Mouse (Mus musculus) thymus, postnatal 25 days (tissue): ENCODE data around the gene Skor1.
A peak's percentile ranks its signal among the peaks of the same experiment; 100 is the strongest.

Experiments
- DNase-seq: peaks from one replicate; pipeline ENCODE4 v3.0.0; 2022

Gene Skor1

DNA sequence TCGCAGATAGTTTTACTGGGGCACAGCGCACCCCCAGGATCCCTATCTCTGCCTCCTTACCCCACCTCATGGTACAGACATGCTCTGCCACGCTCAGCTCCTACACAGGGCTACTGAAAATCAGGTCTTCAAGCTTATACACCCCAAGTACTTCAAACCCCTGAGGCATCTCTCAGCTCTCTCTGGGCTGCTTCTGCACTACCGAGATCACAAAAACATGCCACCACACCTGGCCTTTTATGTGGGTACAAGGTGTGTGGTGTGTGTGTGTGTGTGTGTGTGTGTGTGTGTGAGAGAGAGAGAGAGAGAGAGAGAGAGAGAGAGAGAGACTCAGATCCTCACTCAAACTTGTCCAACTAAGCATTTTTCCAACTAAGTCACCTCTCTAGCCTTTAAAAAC, 59.6 kb downstream of the Skor1 start:
- DNase-seq: peak; percentile 30
